Mouse (Mus musculus) liver, embryonic 14.5 days (tissue): ENCODE measurements at regions not wholly inside any gene's neighbourhood (a gene's known extent, or its start where the extent isn't known, plus 50 kb on each side); places are given as distances from the start of the nearest gene placed in this dataset.

Experiments
- ATAC-seq: fragments of 200-750 bp; cut with Nextera tagmentation; 2 replicates; pipeline ENCODE4 v1.8.0; 2017; ENCODE audit warnings: moderate number of reproducible peaks, mild to moderate bottlenecking, moderate library complexity; ENCODE audit not compliant: insufficient read depth
- DNase-seq, 3 experiments: peaks; one replicate each; pipeline ENCODE4 v3.0.0-alpha.2; 2012 to 2013; ENCODE audit warnings: low read depth in 3 of 3, low spot score in 3 of 3
- H3K27ac ChIP-seq: fragments of 300-500 bp; sonication (generic); 2 replicates; pipeline ENCODE4 v1.5.1; 2014; ENCODE audit warnings: moderate library complexity, mild to moderate bottlenecking, control low read depth, inconsistent platforms
- H3K27me3 ChIP-seq: fragments of 300-500 bp; sonication (generic); 2 replicates; pipeline ENCODE4 v1.6.1; 2014; ENCODE audit warnings: mild to moderate bottlenecking, low read length, moderate library complexity; ENCODE audit not compliant: control insufficient read depth, insufficient read depth
- H3K36me3 ChIP-seq: fragments of 300-500 bp; sonication (generic); replicated peaks from 2 replicates; pipeline ENCODE4 v1.6.1; 2014; ENCODE audit warnings: low read depth; ENCODE audit not compliant: control insufficient read depth, insufficient read depth
- H3K4me1 ChIP-seq, 2 experiments: fragments of 200-500 bp in 1 of 2; fragments of 300-500 bp in 1 of 2; sonication (generic) in 1 of 2; replicated peaks; 2 replicates each; pipeline ENCODE4 v1.6.1; 2012 to 2014; ENCODE audit warnings: antibody characterized with exemption in 1 of 2, inconsistent platforms in 1 of 2, low read length in 1 of 2; ENCODE audit not compliant: control insufficient read depth in 2 of 2, insufficient read depth in 2 of 2
- H3K4me2 ChIP-seq: fragments of 300-500 bp; sonication (generic); 2 replicates; pipeline ENCODE4 v1.6.1; 2014; ENCODE audit warnings: low read depth, mild to moderate bottlenecking, control low read depth, moderate library complexity
- H3K4me3 ChIP-seq, 2 experiments: fragments of 200-500 bp in 1 of 2; fragments of 300-500 bp in 1 of 2; sonication (generic) in 1 of 2; 2 replicates each; pipeline ENCODE4 v1.5.1; 2012 to 2014; ENCODE audit warnings: low read depth in 2 of 2, low read length in 2 of 2, mild to moderate bottlenecking in 2 of 2, control low read depth in 1 of 2, inconsistent platforms in 1 of 2, moderate library complexity in 1 of 2; ENCODE audit not compliant: insufficient read depth in 1 of 2
- H3K9ac ChIP-seq: fragments of 300-500 bp; sonication (generic); replicated peaks from 2 replicates; pipeline ENCODE4 v1.6.1; 2014; ENCODE audit warnings: mild to moderate bottlenecking, control low read depth, moderate library complexity
- H3K9me3 ChIP-seq: fragments of 300-500 bp; sonication (generic); 2 replicates; pipeline ENCODE4 v1.6.1; 2016; ENCODE audit warnings: low read length, mixed read lengths; ENCODE audit not compliant: control insufficient read depth
- CTCF ChIP-seq: IDR thresholded peaks from 2 replicates; pipeline ENCODE4 v1.5.1; 2016; ENCODE audit warnings: antibody characterized with exemption, low read depth, control low read depth
- EP300 ChIP-seq: IDR thresholded peaks from 2 replicates; pipeline ENCODE4 v1.6.1; 2016; ENCODE audit warnings: antibody characterized with exemption, low read depth
- WGBS: fragments of 180-500 bp; shearing (Covaris S2); extraction: QIAGEN DNeasy Blood & Tissue Kit; methylation state at CpG from one replicate; pipeline ENCODE4 v1.1.7; 2014; ENCODE audit not compliant: insufficient replicate concordance; 5-methylcytosine and 5-hydroxymethylcytosine counted together

DNA sequence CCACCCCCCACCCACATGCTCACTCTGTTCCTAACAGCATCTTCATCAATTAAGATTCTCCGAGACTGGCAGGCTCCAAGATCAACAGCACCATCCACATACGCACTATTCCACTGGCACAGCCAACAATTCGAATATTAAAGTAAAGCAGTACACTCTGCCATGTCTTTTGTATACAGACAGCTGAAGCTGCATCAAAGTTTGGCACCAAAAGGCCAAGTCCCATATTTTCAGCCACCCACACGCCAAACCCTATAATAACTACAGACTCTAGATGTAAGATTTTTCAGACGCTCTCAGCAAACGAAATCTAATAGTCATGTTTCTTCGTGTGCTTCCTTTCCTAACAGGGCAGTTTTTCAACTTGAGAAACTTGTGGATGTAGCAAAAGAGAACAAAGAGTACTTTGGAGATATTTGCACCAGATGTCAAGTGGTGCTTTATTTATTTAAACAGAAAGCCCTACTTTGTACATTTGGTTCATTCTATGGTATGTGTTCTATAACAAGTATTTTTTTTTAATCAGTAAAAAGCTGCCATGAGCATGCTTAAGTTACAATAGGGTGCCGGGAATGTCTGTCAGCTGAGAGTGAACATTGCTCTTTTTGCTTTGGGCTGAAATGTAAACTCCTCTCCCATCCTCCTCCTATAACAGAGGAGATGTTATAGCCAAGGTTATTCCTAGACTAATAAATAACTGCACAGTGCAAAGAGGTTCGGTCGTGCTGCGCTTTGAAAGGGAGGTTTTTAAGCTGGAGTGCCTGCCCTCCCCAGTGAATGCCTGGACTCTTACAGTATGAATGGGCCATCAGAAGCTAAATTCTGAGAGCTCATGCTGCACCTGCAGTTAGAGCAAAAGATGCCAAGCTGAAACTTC lies 686.9 kb downstream of the 1700064H15Rik start:
- Histone ChIP-seq H3K4me1 (no peaks in the 10 kb centered on the region), H3K9ac (no peak overlapping the region), H3K36me3 (no peaks in the 10 kb centered on the region), H3K4me2 (no peak overlapping the region), H3K27me3 (no peaks in the 10 kb centered on the region), H3K9me3 (no peaks in the 10 kb centered on the region), H3K27ac (no peak overlapping the region), H3K4me3 (no peak overlapping the region)
- no peak for ATAC-seq
- TF ChIP-seq CTCF (no peak), EP300 (no peak)
- no peak for DNase-seq
- WGBS, result 71% methylated on average over 11 of the region's 11 CpGs

DNA sequence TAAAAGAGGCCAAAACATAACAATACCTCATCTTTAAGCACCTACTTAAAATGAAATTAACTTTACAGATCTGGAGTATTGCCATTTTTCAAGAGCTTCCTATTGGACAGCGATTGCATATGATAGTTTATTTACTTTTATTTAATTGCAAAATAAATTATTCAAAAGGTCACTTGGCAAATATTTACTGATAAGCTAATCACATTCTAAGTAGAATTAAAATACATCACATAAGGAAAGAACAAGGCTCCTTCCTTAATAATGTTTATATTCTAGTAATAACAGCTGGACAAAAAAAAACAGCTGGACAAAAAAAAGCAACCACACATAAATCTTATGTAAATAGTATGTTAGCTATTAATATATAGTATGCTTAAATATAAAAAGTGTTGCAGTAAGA lies 668.1 kb downstream of the 1700064H15Rik start:
- Histone ChIP-seq H3K9me3 (no peaks in the 10 kb centered on the region), H3K9ac (no peak overlapping the region), H3K4me3 (no peak overlapping the region), H3K4me1 (no peaks in the 10 kb centered on the region), H3K27ac (no peak overlapping the region), H3K36me3 (no peaks in the 10 kb centered on the region), H3K4me2 (no peak overlapping the region), H3K27me3 (no peaks in the 10 kb centered on the region)
- ATAC-seq (no peak), DNase-seq (no peak)
- TF ChIP-seq EP300, result no peak
- no peak for TF ChIP-seq CTCF
- 43% methylated on average over 1 of the region's 1 CpGs for WGBS

DNA sequence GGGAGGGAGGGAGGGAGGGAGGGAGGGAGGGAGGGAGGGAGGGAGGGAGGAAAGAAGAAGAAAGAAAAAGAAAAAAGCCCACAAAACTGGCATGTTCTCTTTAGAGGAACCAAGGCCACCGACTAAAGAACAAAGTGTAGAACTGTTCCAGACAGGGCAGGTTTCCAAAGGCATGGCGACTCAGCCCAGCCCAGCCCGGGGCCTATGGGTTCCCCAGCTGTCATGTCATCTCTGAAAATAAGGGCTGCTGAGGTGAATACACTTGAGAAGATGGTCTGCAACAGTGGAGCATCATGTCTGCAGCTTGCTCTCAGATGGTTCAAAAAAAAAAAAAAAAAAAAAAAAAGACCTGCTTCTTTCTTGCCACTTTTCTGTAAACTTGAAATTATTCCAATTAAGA lies 639.8 kb downstream of the 1700064H15Rik start:
- Histone ChIP-seq H3K4me3 (no peak overlapping the region), H3K36me3 (no peaks in the 10 kb centered on the region), H3K27ac (no peak overlapping the region), H3K9ac (no peak overlapping the region), H3K4me1 (no peaks in the 10 kb centered on the region), H3K9me3 (no peaks in the 10 kb centered on the region), H3K4me2 (no peak overlapping the region), H3K27me3 (no peaks in the 10 kb centered on the region)
- no peak for ATAC-seq
- 64% methylated on average over 3 of the region's 3 CpGs for WGBS
- TF ChIP-seq CTCF (no peak), EP300 (no peak)
- DNase-seq, result no peak

DNA sequence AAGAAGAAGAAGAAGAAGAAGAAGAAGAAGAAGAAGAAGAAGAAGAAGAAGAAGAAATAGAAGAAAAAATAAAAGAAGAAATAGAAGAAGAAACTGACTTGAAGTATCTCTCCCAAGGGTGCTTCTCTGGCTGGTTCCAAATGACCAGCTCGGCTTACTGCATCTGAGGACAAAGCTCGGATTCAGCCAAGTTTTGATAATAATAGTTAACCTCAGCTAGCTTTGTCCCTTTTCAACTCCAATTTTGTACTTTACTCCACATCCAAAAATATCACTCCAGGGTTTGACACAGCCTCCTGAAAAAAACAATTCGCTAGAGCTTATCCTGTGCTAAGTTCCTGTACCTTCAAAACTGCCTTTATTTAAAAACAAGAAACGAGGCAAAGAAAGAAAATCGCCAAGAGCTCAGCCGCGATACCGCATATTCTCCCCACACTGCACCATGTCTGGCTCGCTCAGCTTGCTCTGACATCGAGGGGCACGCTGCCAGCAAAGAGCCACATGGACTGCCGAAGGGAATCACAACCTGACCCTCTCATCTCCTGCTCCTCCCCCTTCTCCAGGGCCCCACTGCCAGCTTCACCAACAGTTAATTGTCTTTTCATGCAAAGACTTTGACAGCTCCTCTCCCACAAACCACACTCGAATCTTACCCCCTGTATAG lies 638.8 kb downstream of the 1700064H15Rik start:
- DNase-seq, result no peak
- WGBS, result 51% methylated on average over 13 of the region's 13 CpGs

DNA sequence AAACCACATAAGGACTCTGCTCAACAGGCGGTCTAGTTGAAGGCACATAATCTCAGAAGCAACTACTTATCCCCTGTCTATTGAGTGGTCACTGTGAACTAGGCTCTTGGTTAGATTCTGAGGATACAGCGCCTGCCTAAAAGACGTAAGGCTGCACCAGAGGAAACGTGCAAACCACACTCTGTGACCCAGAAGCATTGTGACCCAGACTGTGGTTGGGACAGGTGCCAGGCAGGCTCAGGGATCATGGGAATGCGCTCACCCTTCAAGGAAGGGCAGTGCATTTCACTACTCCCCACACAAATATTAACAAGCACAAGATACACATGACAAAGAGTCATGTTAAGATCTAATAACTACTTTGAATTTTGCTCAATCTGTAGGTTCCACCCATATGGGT lies 628.3 kb downstream of the 1700064H15Rik start:
- TF ChIP-seq EP300, result no peak
- TF ChIP-seq CTCF, result no peak
- H3K9ac ChIP-seq, result no peak overlapping the region
- H3K27ac ChIP-seq, result no peak overlapping the region
- DNase-seq (no peak), ATAC-seq (no peak)
- H3K27me3 ChIP-seq, result no peaks in the 10 kb centered on the region
- no peaks in the 10 kb centered on the region for H3K4me1 ChIP-seq
- H3K4me3 ChIP-seq, result no peak overlapping the region
- no peak overlapping the region for H3K4me2 ChIP-seq
- H3K9me3 ChIP-seq, result no peaks in the 10 kb centered on the region
- H3K36me3 ChIP-seq, result no peaks in the 10 kb centered on the region
- WGBS, result 58% methylated on average over 5 of the region's 5 CpGs

More for the DNA sequence above, 638.8 kb downstream of the 1700064H15Rik start:
- ATAC-seq, result no peak
- H3K36me3 ChIP-seq, result no peaks in the 10 kb centered on the region
- H3K4me3 ChIP-seq, result no peak overlapping the region
- TF ChIP-seq EP300, result no peak
- no peak for TF ChIP-seq CTCF
- H3K9me3 ChIP-seq, result no peaks in the 10 kb centered on the region
- no peak overlapping the region for H3K9ac ChIP-seq
- no peak overlapping the region for H3K27ac ChIP-seq
- H3K27me3 ChIP-seq, result no peaks in the 10 kb centered on the region
- H3K4me2 ChIP-seq, result no peak overlapping the region
- H3K4me1 ChIP-seq, result no peaks in the 10 kb centered on the region
